Mouse (Mus musculus) thymus, adult 2 months (tissue): ENCODE results near the gene Smim11.
A peak's percentile ranks its signal among the peaks of the same experiment; 100 is the strongest.

Source experiments
- CTCF ChIP-seq: fragments of 200-500 bp; IDR thresholded peaks from 2 replicates; pipeline ENCODE4 v1.5.1; 2012; ENCODE audit warnings: mild to moderate bottlenecking, control low read depth, low read length, moderate library complexity, borderline replicate concordance; ENCODE audit not compliant: control insufficient read depth, poor library complexity, insufficient read depth; ENCODE audit errors: extremely low read depth
- POLR2A ChIP-seq: fragments of 200-500 bp; IDR thresholded peaks from 2 replicates; pipeline ENCODE4 v1.6.1; 2012; ENCODE audit warnings: mild to moderate bottlenecking, low read length, control low read depth, moderate library complexity; ENCODE audit not compliant: control insufficient read depth, poor library complexity, insufficient read depth; ENCODE audit errors: extremely low read depth

DNA sequence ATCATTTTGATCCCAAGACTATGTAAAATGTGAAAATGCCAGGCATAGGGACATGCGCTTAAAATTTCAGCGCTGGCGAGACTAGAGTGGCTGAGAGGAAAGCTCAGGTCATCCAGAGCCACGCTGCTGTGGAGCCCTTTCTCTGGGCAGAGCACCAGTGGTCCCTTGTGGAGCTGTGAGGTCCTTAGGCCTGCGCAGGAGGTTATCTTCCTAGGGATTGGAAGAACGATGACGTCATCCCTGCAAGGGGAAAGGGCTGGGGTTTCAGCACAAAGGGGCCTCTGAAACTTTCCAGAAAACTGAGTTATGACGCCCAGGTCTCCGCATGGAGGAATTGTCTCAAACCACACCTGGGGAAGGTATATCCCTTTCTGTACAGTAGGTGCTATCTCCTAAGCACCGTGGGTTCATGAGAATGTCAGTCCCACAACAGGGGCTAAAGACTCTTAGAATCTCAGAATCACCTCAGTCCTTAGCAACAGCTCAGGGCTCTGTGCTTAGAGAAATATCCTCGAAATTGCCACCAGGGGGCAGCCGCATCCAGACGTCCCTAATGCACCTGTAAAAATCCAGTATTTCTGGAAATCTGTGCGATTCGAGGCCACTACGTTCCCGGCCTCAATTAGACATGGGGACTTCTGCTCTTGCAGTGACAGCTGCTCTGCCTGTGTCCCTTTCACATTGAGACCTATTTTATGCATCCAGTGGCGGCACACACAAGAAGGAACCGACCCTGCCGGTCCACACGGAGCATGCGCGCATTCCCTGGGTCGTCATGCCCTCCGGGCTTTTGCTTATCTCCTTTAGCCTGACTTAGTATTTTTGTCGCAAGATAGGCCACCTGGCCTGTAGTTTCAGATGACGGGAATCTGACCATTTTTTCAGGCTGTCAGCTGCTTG lies 39.8 kb downstream of the Smim11 start:
- TF ChIP-seq POLR2A (no peak), CTCF (peak; percentile 63; the same call in 1 of the 2 replicates)
